Mouse (Mus musculus): ENCODE results near the gene Rnh1. TPM values are rescaled to one million over a fixed set of nuclear protein-coding genes. Genes with fewer than 3 reads are reported as not detected.

The Rnh1 gene
- total and polyA plus RNA-seq, 2 experiments from 2014 or later: 90.2 to 172 TPM

DNA sequence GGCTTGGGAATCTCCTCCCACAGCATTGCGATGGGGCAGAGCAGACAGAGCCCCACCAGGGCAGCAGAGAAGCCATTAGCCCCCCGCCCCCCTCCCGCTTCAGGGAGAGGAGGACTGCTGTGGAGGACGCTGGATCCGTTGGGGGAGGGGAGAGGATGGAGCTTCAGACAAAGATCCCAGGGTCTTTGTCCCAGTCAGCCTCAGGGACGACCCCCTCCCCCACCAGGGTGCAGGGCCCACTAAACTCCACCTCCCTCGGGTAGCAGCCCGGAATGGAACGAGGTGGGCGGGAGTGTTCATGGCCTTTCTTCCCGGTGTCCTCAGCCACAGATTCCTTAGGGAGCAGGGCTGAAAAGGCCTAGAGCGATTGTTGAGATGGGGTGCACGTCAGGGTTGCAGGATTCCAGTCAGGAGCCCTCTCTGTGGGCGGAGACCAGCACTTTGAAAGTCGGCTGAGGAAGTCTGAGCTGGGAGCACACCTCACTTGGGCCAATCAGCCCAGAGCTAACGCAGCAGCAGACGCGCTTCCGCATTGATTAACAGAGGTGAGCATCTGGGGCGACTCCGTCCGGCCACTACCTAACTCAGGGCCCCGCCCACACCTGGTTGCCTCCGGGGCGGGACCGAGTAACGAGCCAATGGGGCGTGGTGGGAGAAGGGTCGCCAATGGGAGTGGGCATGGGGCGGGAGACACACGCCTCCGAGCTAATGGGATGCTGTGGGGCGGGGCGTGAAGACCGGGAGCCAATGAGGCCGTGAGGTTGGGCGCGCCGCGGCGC lies 42.6 kb upstream of the Rnh1 start, which contains the start of gene Rassf7:
Gene Rassf7 (plus strand): TSS at position 760 of the 779 bp plus-strand sequence.
- Histone ChIP-seq H3K36me3 (replicated peaks; ENCODE audit: control insufficient read depth, insufficient read depth, low read length) (no peaks in the 10 kb centered on the region), H3K4me1 (ENCODE audit: control insufficient read depth, insufficient read depth) (peaks cover 12% of the 10 kb centered on the region; the same call in 1 of the 2 replicates), H3K9me3 (replicated peaks; ENCODE audit: control insufficient read depth, low read length) (no peaks in the 10 kb centered on the region), H3K4me2 (ENCODE audit: low read depth, low read length) (peak within 1 kb of the TSS; percentile 90), H3K9ac (replicated peaks; ENCODE audit: low read depth, low read length) (peak within 1 kb of the TSS; percentile 49; the same call in 1 of the 2 replicates), H3K4me3 (ENCODE audit: low read depth, low read length) (peak within 1 kb of the TSS; percentile 56), H3K27me3 (ENCODE audit: control insufficient read depth, insufficient read depth, low read length) (no peaks in the 10 kb centered on the region), H3K27ac (ENCODE audit: low read depth) (peak within 1 kb of the TSS; percentile 52; the same call in 1 of the 2 replicates)
- 1% methylated on average over 41 of the region's 41 CpGs for WGBS
- DNase-seq (ENCODE audit: low spot score) (peak; percentile 89), ATAC-seq (ENCODE audit: insufficient read depth, low read depth) (peak; percentile 92)
- TF ChIP-seq EP300 (IDR thresholded peaks at IDR 0.05; ENCODE audit: low read depth): no peak
- no peak for TF ChIP-seq CTCF (IDR thresholded peaks at IDR 0.05; ENCODE audit: low read depth)

DNA sequence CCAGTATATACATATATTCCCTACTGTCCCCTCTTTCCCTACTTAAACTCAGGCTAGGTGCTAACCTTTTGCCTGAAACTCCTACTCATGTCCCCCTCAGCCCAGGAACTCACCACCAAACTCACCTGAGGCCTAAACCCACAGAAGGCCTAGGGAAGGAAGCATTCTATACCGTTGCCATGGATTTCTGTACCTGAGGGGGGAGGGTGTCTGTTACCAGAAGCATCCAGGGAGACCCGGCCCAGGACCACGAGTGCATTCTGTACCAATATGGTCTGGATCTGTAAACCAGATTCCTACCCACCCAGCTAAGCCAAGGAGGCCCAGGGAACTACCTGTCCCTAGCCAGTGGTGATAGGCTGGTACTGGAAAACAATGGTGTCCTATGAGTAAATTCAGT lies 41.7 kb upstream of the Rnh1 start:
- no peak overlapping the region for H3K4me2 ChIP-seq (ENCODE audit: low read depth, low read length)
- H3K27ac ChIP-seq (ENCODE audit: low read depth): no peak overlapping the region

DNA sequence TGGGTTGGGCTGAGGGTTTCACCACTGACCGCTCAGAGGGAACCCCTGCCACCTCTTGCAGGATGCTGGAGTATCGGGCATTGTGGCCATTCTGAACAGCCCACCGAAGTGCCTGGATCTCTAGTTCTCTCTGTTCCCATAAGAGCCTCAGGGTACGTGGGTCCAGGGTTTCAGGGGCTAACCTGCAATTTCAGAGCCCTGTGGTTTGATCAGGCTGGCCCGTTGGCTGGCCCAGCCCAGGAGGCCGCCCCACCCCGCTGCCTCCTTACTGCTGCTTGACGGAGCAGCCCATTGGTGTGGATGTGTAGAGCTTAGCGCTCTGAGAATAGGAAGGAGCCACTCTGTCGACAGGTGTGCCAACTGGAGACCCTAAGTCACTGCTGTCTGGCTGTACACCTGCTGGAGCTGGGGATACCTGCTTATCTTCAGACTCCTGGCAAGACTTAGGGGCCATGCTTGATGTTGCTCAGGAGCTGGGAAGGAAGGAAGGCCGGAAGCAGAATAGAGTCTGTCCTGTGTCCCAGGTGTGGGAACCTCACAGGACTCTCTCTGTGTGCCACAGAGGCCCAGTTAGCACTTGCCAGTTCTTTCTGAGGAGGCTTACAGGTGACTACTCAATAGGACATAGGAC lies 41.1 kb upstream of the Rnh1 start, which contains the start of gene Lmntd2:
Gene Lmntd2 (minus strand): TSS at position 476 of the 631 bp plus-strand sequence.
- Histone ChIP-seq H3K27ac (ENCODE audit: low read depth) (no peak within 1 kb of the TSS), H3K4me2 (ENCODE audit: low read depth, low read length) (no peak within 1 kb of the TSS), H3K9ac (replicated peaks; ENCODE audit: low read depth, low read length) (no peak within 1 kb of the TSS), H3K27me3 (ENCODE audit: control insufficient read depth, insufficient read depth, low read length) (no peaks in the 10 kb centered on the region), H3K36me3 (replicated peaks; ENCODE audit: control insufficient read depth, insufficient read depth, low read length) (no peaks in the 10 kb centered on the region), H3K9me3 (replicated peaks; ENCODE audit: control insufficient read depth, low read length) (no peaks in the 10 kb centered on the region), H3K4me3 (ENCODE audit: low read depth, low read length) (no peak within 1 kb of the TSS), H3K4me1 (ENCODE audit: control insufficient read depth, insufficient read depth) (peaks cover 11% of the 10 kb centered on the region; the same call in 1 of the 2 replicates)
- TF ChIP-seq CTCF (IDR thresholded peaks at IDR 0.05; ENCODE audit: low read depth) (no peak), EP300 (IDR thresholded peaks at IDR 0.05; ENCODE audit: low read depth) (no peak)
- ATAC-seq (ENCODE audit: insufficient read depth, low read depth) (no peak), DNase-seq (ENCODE audit: low spot score) (no peak)
- WGBS: 88% methylated on average over 11 of the region's 11 CpGs

More for the DNA sequence above, 41.7 kb upstream of the Rnh1 start:
- H3K9ac ChIP-seq (replicated peaks; ENCODE audit: low read depth, low read length): no peak overlapping the region
- H3K4me1 ChIP-seq (ENCODE audit: control insufficient read depth, insufficient read depth): peaks cover 11% of the 10 kb centered on the region; the same call in 1 of the 2 replicates
- no peaks in the 10 kb centered on the region for H3K27me3 ChIP-seq (ENCODE audit: control insufficient read depth, insufficient read depth, low read length)
- no peak for ATAC-seq (ENCODE audit: insufficient read depth, low read depth)
- TF ChIP-seq CTCF (IDR thresholded peaks at IDR 0.05; ENCODE audit: low read depth) (no peak), EP300 (IDR thresholded peaks at IDR 0.05; ENCODE audit: low read depth) (no peak)
- H3K9me3 ChIP-seq (replicated peaks; ENCODE audit: control insufficient read depth, low read length): no peaks in the 10 kb centered on the region
- no peaks in the 10 kb centered on the region for H3K36me3 ChIP-seq (replicated peaks; ENCODE audit: control insufficient read depth, insufficient read depth, low read length)
- no peak overlapping the region for H3K4me3 ChIP-seq (ENCODE audit: low read depth, low read length)
- 67% methylated on average over 3 of the region's 3 CpGs for WGBS
- no peak for DNase-seq (ENCODE audit: low spot score)

DNA sequence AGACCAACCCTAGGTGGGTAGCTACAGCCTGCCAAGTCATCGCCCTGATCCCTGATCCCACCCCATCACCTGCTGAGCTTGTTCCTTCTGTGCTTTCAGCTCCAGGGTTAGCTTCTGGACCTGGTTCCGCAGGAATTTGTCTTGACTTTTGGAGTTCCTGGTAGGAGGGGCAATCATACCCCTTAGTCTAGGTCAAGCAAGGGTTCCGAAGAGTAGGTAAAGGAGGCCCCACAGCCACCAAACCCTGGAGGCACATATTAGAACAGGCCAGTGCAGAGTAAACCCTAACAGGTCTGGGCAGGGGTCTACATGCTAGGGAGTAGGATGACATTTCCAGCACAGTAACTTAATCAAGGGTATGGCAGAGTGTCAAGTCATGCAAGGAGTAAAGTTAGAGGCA lies 40.5 kb upstream of the Rnh1 start:
- ATAC-seq (ENCODE audit: insufficient read depth, low read depth) (no peak), DNase-seq (ENCODE audit: low spot score) (no peak)
- Histone ChIP-seq H3K27me3 (ENCODE audit: control insufficient read depth, insufficient read depth, low read length) (no peaks in the 10 kb centered on the region), H3K27ac (ENCODE audit: low read depth) (no peak overlapping the region), H3K4me1 (ENCODE audit: control insufficient read depth, insufficient read depth) (peaks cover 11% of the 10 kb centered on the region; the same call in 1 of the 2 replicates), H3K36me3 (replicated peaks; ENCODE audit: control insufficient read depth, insufficient read depth, low read length) (no peaks in the 10 kb centered on the region), H3K9ac (replicated peaks; ENCODE audit: low read depth, low read length) (no peak overlapping the region), H3K9me3 (replicated peaks; ENCODE audit: control insufficient read depth, low read length) (no peaks in the 10 kb centered on the region), H3K4me3 (ENCODE audit: low read depth, low read length) (no peak overlapping the region), H3K4me2 (ENCODE audit: low read depth, low read length) (no peak overlapping the region)
- TF ChIP-seq EP300 (IDR thresholded peaks at IDR 0.05; ENCODE audit: low read depth): no peak
- no peak for TF ChIP-seq CTCF (IDR thresholded peaks at IDR 0.05; ENCODE audit: low read depth)
- WGBS: 83% methylated on average over 3 of the region's 3 CpGs

DNA sequence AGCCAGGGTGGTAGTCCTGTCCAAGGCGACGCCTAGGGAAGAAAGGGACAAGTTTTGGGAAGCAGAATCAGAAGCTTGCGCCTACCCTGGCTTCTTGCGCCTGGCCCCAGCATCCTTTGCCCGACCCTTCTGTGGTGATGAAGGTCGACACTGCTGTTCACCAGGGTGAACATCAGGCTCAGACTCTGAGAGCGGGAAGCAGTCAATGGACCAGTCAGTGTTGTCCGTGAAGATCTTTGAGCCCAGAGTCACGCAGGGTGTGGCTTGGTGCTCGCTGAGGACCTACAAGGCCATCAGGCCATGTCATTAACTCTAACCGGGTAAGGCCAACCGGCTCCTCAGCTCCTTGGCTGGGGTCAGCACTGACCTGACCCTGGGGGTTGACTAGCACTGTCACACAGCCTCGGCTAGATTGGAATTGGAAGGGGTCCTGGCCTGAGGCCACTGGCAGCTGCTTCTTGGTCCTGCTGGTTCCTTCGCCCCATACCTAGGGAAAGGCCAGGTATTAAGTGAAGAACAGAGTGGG lies 38.0 kb upstream of the Rnh1 start:
- H3K4me2 ChIP-seq (ENCODE audit: low read depth, low read length): no peak overlapping the region
- H3K9ac ChIP-seq (replicated peaks; ENCODE audit: low read depth, low read length): no peak overlapping the region
- no peak for DNase-seq (ENCODE audit: low spot score)
- no peak overlapping the region for H3K27ac ChIP-seq (ENCODE audit: low read depth)
- TF ChIP-seq CTCF (IDR thresholded peaks at IDR 0.05; ENCODE audit: low read depth): no peak
- no peak for TF ChIP-seq EP300 (IDR thresholded peaks at IDR 0.05; ENCODE audit: low read depth)
- H3K4me1 ChIP-seq (ENCODE audit: control insufficient read depth, insufficient read depth): no peaks in the 10 kb centered on the region
- 88% methylated on average over 14 of the region's 14 CpGs for WGBS
- H3K27me3 ChIP-seq (ENCODE audit: control insufficient read depth, insufficient read depth, low read length): no peaks in the 10 kb centered on the region
- no peak for ATAC-seq (ENCODE audit: insufficient read depth, low read depth)
- no peaks in the 10 kb centered on the region for H3K9me3 ChIP-seq (replicated peaks; ENCODE audit: control insufficient read depth, low read length)
- H3K4me3 ChIP-seq (ENCODE audit: low read depth, low read length): no peak overlapping the region
- no peaks in the 10 kb centered on the region for H3K36me3 ChIP-seq (replicated peaks; ENCODE audit: control insufficient read depth, insufficient read depth, low read length)
